Mouse (Mus musculus): ENCODE measurements around the gene Apobr. TPM values are rescaled to one million over a fixed set of nuclear protein-coding genes. Genes with fewer than 3 reads are reported as not detected.

The Apobr gene
- polyA plus RNA-seq, 1 experiment from 2014 or later, result 0.32 TPM

- ATAC-seq (replicated peaks), result no peak
- Histone ChIP-seq H3K9me3 (no peaks in the 10 kb centered on the region), H3K36me3 (replicated peaks) (no peaks in the 10 kb centered on the region), H3K4me2 (no peak overlapping the region), H3K9ac (no peak overlapping the region), H3K27me3 (replicated peaks) (no peaks in the 10 kb centered on the region), H3K4me3 (no peak overlapping the region), H3K27ac (no peak overlapping the region), H3K4me1 (no peaks in the 10 kb centered on the region)
- 90% methylated on average over 3 of the region's 3 CpGs for WGBS
Measured at GRCm38 (mm10) chr7:126602650-126603049, 17.9 kb downstream of the Apobr start.

GRCm38 (mm10) chr7:126606611-126607010 is 21.9 kb downstream of the Apobr start:
- WGBS, result 90% methylated on average over 5 of the region's 5 CpGs
- Histone ChIP-seq H3K27me3 (replicated peaks) (no peaks in the 10 kb centered on the region), H3K9me3 (no peaks in the 10 kb centered on the region), H3K36me3 (replicated peaks) (no peaks in the 10 kb centered on the region), H3K4me2 (no peak overlapping the region), H3K9ac (no peak overlapping the region), H3K4me1 (no peaks in the 10 kb centered on the region), H3K4me3 (no peak overlapping the region), H3K27ac (no peak overlapping the region)
- no peak for ATAC-seq (replicated peaks)

- Histone ChIP-seq H3K9me3 (no peaks in the 10 kb centered on the region), H3K4me2 (no peak overlapping the region), H3K27me3 (replicated peaks) (no peaks in the 10 kb centered on the region), H3K27ac (no peak overlapping the region), H3K4me3 (no peak overlapping the region), H3K36me3 (replicated peaks) (no peaks in the 10 kb centered on the region), H3K4me1 (no peaks in the 10 kb centered on the region), H3K9ac (no peak overlapping the region)
- 80% methylated on average over 3 of the region's 3 CpGs for WGBS
- ATAC-seq (replicated peaks), result no peak
Measured at GRCm38 (mm10) chr7:126607064-126607463, 22.3 kb downstream of the Apobr start.

- Histone ChIP-seq H3K27ac (no peak overlapping the region), H3K4me3 (no peak overlapping the region), H3K9ac (no peak overlapping the region), H3K4me2 (no peak overlapping the region), H3K27me3 (replicated peaks) (no peaks in the 10 kb centered on the region), H3K36me3 (replicated peaks) (no peaks in the 10 kb centered on the region), H3K9me3 (no peaks in the 10 kb centered on the region), H3K4me1 (no peaks in the 10 kb centered on the region)
- ATAC-seq (replicated peaks), result no peak
- WGBS, result 75% methylated on average over 5 of the region's 5 CpGs
Measured at GRCm38 (mm10) chr7:126607796-126608195, 23.1 kb downstream of the Apobr start.

GRCm38 (mm10) chr7:126612736-126613135 is 28.0 kb downstream of the Apobr start:
- no peak overlapping the region for H3K27ac ChIP-seq
- H3K27me3 ChIP-seq (replicated peaks), result no peaks in the 10 kb centered on the region
- H3K4me3 ChIP-seq, result no peak overlapping the region
- H3K4me1 ChIP-seq, result no peaks in the 10 kb centered on the region
- ATAC-seq (replicated peaks), result no peak
- H3K9ac ChIP-seq, result no peak overlapping the region
- H3K36me3 ChIP-seq (replicated peaks), result no peaks in the 10 kb centered on the region
- H3K4me2 ChIP-seq, result no peak overlapping the region
- no peaks in the 10 kb centered on the region for H3K9me3 ChIP-seq
- 80% methylated on average over 3 of the region's 3 CpGs for WGBS

- Histone ChIP-seq H3K27me3 (replicated peaks) (no peaks in the 10 kb centered on the region), H3K4me2 (no peak overlapping the region), H3K4me1 (no peaks in the 10 kb centered on the region), H3K9ac (no peak overlapping the region), H3K36me3 (replicated peaks) (no peaks in the 10 kb centered on the region), H3K4me3 (no peak overlapping the region), H3K27ac (no peak overlapping the region), H3K9me3 (no peaks in the 10 kb centered on the region)
- ATAC-seq (replicated peaks), result no peak
- WGBS, result 71% methylated on average over 3 of the region's 3 CpGs
Measured at GRCm38 (mm10) chr7:126616707-126617106, 32.0 kb downstream of the Apobr start.

GRCm38 (mm10) chr7:126619559-126620275 is 35.0 kb downstream of the Apobr start:
- H3K36me3 ChIP-seq (replicated peaks), result no peaks in the 10 kb centered on the region
- no peak for ATAC-seq (replicated peaks)
- H3K4me2 ChIP-seq, result no peak overlapping the region
- H3K27ac ChIP-seq, result no peak overlapping the region
- H3K9ac ChIP-seq, result no peak overlapping the region
- H3K27me3 ChIP-seq (replicated peaks), result no peaks in the 10 kb centered on the region
- WGBS, result 81% methylated on average over 10 of the region's 10 CpGs
- H3K4me3 ChIP-seq, result no peak overlapping the region
- H3K4me1 ChIP-seq, result no peaks in the 10 kb centered on the region
- no peaks in the 10 kb centered on the region for H3K9me3 ChIP-seq

- Histone ChIP-seq H3K27me3 (replicated peaks) (no peaks in the 10 kb centered on the region), H3K4me3 (no peak overlapping the region), H3K9me3 (no peaks in the 10 kb centered on the region), H3K4me1 (no peaks in the 10 kb centered on the region), H3K9ac (no peak overlapping the region), H3K4me2 (no peak overlapping the region), H3K36me3 (replicated peaks) (no peaks in the 10 kb centered on the region), H3K27ac (no peak overlapping the region)
- WGBS, result 89% methylated on average over 9 of the region's 9 CpGs
- no peak for ATAC-seq (replicated peaks)
Measured at GRCm38 (mm10) chr7:126621452-126622359, 37.0 kb downstream of the Apobr start.

- no peak overlapping the region for H3K27ac ChIP-seq
- no peak overlapping the region for H3K9ac ChIP-seq
- no peak for ATAC-seq (replicated peaks)
- no peaks in the 10 kb centered on the region for H3K27me3 ChIP-seq (replicated peaks)
- no peak overlapping the region for H3K4me2 ChIP-seq
- no peaks in the 10 kb centered on the region for H3K36me3 ChIP-seq (replicated peaks)
- no peaks in the 10 kb centered on the region for H3K4me1 ChIP-seq
- 81% methylated on average over 1 of the region's 1 CpGs for WGBS
- H3K4me3 ChIP-seq, result no peak overlapping the region
- H3K9me3 ChIP-seq, result no peaks in the 10 kb centered on the region
Measured at GRCm38 (mm10) chr7:126623381-126623780, 38.6 kb downstream of the Apobr start.

- no peak overlapping the region for H3K9ac ChIP-seq
- no peaks in the 10 kb centered on the region for H3K36me3 ChIP-seq (replicated peaks)
- H3K27ac ChIP-seq, result no peak overlapping the region
- WGBS, result 77% methylated on average over 16 of the region's 16 CpGs
- no peak overlapping the region for H3K4me3 ChIP-seq
- H3K27me3 ChIP-seq (replicated peaks), result no peaks in the 10 kb centered on the region
- H3K4me1 ChIP-seq, result no peaks in the 10 kb centered on the region
- ATAC-seq (replicated peaks), result no peak
- H3K9me3 ChIP-seq, result no peaks in the 10 kb centered on the region
- no peak overlapping the region for H3K4me2 ChIP-seq
Measured at GRCm38 (mm10) chr7:126624774-126625173, 40.0 kb downstream of the Apobr start.

GRCm38 (mm10) chr7:126625369-126625768 is 40.6 kb downstream of the Apobr start:
- H3K27ac ChIP-seq, result no peak overlapping the region
- H3K27me3 ChIP-seq (replicated peaks), result no peaks in the 10 kb centered on the region
- no peak overlapping the region for H3K9ac ChIP-seq
- H3K4me3 ChIP-seq, result no peak overlapping the region
- no peak for ATAC-seq (replicated peaks)
- no peaks in the 10 kb centered on the region for H3K36me3 ChIP-seq (replicated peaks)
- whole genome bisulfite sequencing, result 63% methylated on average over 6 of the region's 6 CpGs
- no peaks in the 10 kb centered on the region for H3K4me1 ChIP-seq
- H3K4me2 ChIP-seq, result no peak overlapping the region
- no peaks in the 10 kb centered on the region for H3K9me3 ChIP-seq

GRCm38 (mm10) chr7:126625807-126626600 is 41.3 kb downstream of the Apobr start:
- no peak overlapping the region for H3K9ac ChIP-seq
- no peak for ATAC-seq (replicated peaks)
- 76% methylated on average over 3 of the region's 3 CpGs for WGBS
- H3K36me3 ChIP-seq (replicated peaks), result no peaks in the 10 kb centered on the region
- H3K9me3 ChIP-seq, result no peaks in the 10 kb centered on the region
- H3K4me2 ChIP-seq, result no peak overlapping the region
- no peak overlapping the region for H3K4me3 ChIP-seq
- H3K27ac ChIP-seq, result no peak overlapping the region
- no peaks in the 10 kb centered on the region for H3K4me1 ChIP-seq
- no peaks in the 10 kb centered on the region for H3K27me3 ChIP-seq (replicated peaks)
